7 mouse cellular contexts compared by ENCODE assay signal in genomic region chr13:47301070-47301469, GRCm38 (mm10).
DNase-seq lines count a peak whose midpoint lies in the region; ATAC-seq and TF ChIP-seq lines count a peak whose summit lies in the region.

No protein-coding gene starts in this region.

- H3K27ac ChIP-seq in kidney, postnatal 0 days, result no peak overlapping the region
- H3K27ac ChIP-seq in ES-E14 (ENCODE audit: insufficient read depth, low read depth, low read length, poor library complexity, severe bottlenecking), result no peak overlapping the region

- H3K4me3 ChIP-seq in kidney, postnatal 0 days (replicated peaks; ENCODE audit: low read depth, low read length), result no peak overlapping the region
- no peak overlapping the region for H3K4me3 ChIP-seq in ES-E14 (ENCODE audit: insufficient read depth in 1 of 2, low read depth in 1 of 2, low read length in 2 of 2, poor library complexity in 1 of 2, severe bottlenecking in 1 of 2)

- 59% methylated on average over 3 of the region's 3 CpGs for WGBS in kidney, postnatal 0 days

- H3K36me3 ChIP-seq in kidney, postnatal 0 days (ENCODE audit: insufficient read depth, low read length), result no peaks in the 10 kb centered on the region
- H3K36me3 ChIP-seq in ES-E14 (ENCODE audit: control insufficient read depth, insufficient read depth, low read length, poor library complexity, severe bottlenecking), result no peaks in the 10 kb centered on the region

- no peaks in the 10 kb centered on the region for H3K27me3 ChIP-seq in kidney, postnatal 0 days (ENCODE audit: insufficient read depth, low read length)

- peak; percentile 67 for TF ChIP-seq CTCF in kidney, postnatal 0 days (IDR thresholded peaks at IDR 0.05; ENCODE audit: low read depth)

- no peaks in the 10 kb centered on the region for H3K9me3 ChIP-seq in kidney, postnatal 0 days (replicated peaks; ENCODE audit: low read length)
- H3K9me3 ChIP-seq in ES-E14 (ENCODE audit: control insufficient read depth, insufficient read depth, low read depth, low read length), result no peaks in the 10 kb centered on the region

- no peak overlapping the region for H3K4me2 ChIP-seq in kidney, postnatal 0 days (ENCODE audit: low read length)

- H3K4me1 ChIP-seq in kidney, postnatal 0 days (replicated peaks; ENCODE audit: insufficient read depth, low read length), result no peaks in the 10 kb centered on the region
- no peaks in the 10 kb centered on the region for H3K4me1 ChIP-seq in ES-E14 (ENCODE audit: control insufficient read depth in 2 of 2, insufficient read depth in 2 of 2, low read length in 2 of 2, poor library complexity in 1 of 2)

- in situ Hi-C loops in ES-E14 (cut with MboI; ENCODE audit: low sequenced_read_pairs in 2 of 2, unreplicated experiment in 2 of 2), result no loop called here

- H3K9ac ChIP-seq in kidney, postnatal 0 days (ENCODE audit: low read depth, low read length), result no peak overlapping the region
- H3K9ac ChIP-seq in ES-E14 (ENCODE audit: insufficient read depth, low read depth, low read length, poor library complexity, severe bottlenecking), result no peak overlapping the region

- ATAC-seq in kidney, postnatal 0 days (replicated peaks; ENCODE audit: low FRiP score, low read depth), result no peak

- DNase-seq in kidney, postnatal 0 days (ENCODE audit: low spot score), result peak; percentile 76
- DNase-seq in kidney, adult 9 months, result no peak
- DNase-seq in ES-E14 (ENCODE audit: low read depth, low spot score), result no peak
- peak; percentile 80 for DNase-seq in embryo, embryonic 10 days (ENCODE audit: low spot score)
- DNase-seq in lung, postnatal 10 days, result peak; percentile 39
- DNase-seq in thymus, postnatal 4 days, result no peak
- DNase-seq in frontal cortex, postnatal 10 days (ENCODE audit: low spot score in 2 of 2), result no peak

TF ChIP-seq in ES-E14, 5 proteins besides CTCF, POLR2A, EP300 and RAD21:
- no peak for TF ChIP-seq CHD2 (IDR thresholded peaks at IDR 0.05; ENCODE audit: low read depth, low read length)
- no peak for TF ChIP-seq MAFK (IDR thresholded peaks at IDR 0.05; ENCODE audit: insufficient read depth, low read depth, low read length)
- 0 out of 2 replicates have a peak, but pooled peaks have one; percentile 24 for TF ChIP-seq ZC3H11A (IDR thresholded peaks at IDR 0.05; ENCODE audit: borderline replicate concordance, low read depth, low read length)
- TF ChIP-seq ZNF384 (IDR thresholded peaks at IDR 0.05; ENCODE audit: low read depth, low read length), result peak; percentile 75

Comparison
In these comparisons a context has a peak if more than half of its experiments do, and no peak if none do; other contexts are left out.
1. DNase-seq: peak in kidney, postnatal 0 days (single experiment), embryo, embryonic 10 days (single experiment) and lung, postnatal 10 days (single experiment); none in kidney, adult 9 months (single experiment), ES-E14 (single experiment), thymus, postnatal 4 days (single experiment) and frontal cortex, postnatal 10 days (0 of 2).